Mouse (Mus musculus) kidney, postnatal 10 days (tissue): Measurements from ENCODE around the gene Micu2.
"Not testable (repeated sequence)": the region's sequence is repeated elsewhere in the genome, so short reads cannot be mapped to it uniquely, and the experiment has no call there.

ENCODE experiments used
- DNase-seq: peaks from one replicate; pipeline ENCODE4 v3.0.0; 2021; ENCODE audit warnings: mixed read lengths

Gene Micu2

GRCm38 (mm10) chr14:57951089-57951488, 48.0 kb downstream of the Micu2 start:
- peak; percentile 63 for DNase-seq

- no peak for DNase-seq
These were observed 53.2 kb downstream of the Micu2 start for GRCm38 (mm10) chr14:57945834-57946233.

- no peak for DNase-seq
These were observed 61.8 kb downstream of the Micu2 start for GRCm38 (mm10) chr14:57937297-57937696.

GRCm38 (mm10) chr14:57934666-57935065, 64.4 kb downstream of the Micu2 start:
- no peak for DNase-seq

GRCm38 (mm10) chr14:57933608-57934007, 65.5 kb downstream of the Micu2 start:
- no peak for DNase-seq

GRCm38 (mm10) chr14:57932881-57933443, 66.1 kb downstream of the Micu2 start:
- no peak for DNase-seq

- peak; percentile 59 for DNase-seq
These were observed 77.5 kb downstream of the Micu2 start for GRCm38 (mm10) chr14:57921428-57922131.

GRCm38 (mm10) chr14:57920568-57921310, 78.3 kb downstream of the Micu2 start:
- DNase-seq = no peak

- DNase-seq = no peak
These were observed 79.8 kb downstream of the Micu2 start for GRCm38 (mm10) chr14:57919148-57919875.

GRCm38 (mm10) chr14:57915341-57915740, 83.7 kb downstream of the Micu2 start:
- DNase-seq = no peak

- DNase-seq = not testable (repeated sequence)
These were observed 86.7 kb downstream of the Micu2 start for GRCm38 (mm10) chr14:57912211-57913007.

GRCm38 (mm10) chr14:57911787-57912186, 87.3 kb downstream of the Micu2 start:
- not testable (repeated sequence) for DNase-seq

- no peak for DNase-seq
These were observed 87.7 kb downstream of the Micu2 start for GRCm38 (mm10) chr14:57911316-57911715.

- DNase-seq = peak; percentile 90
These were observed 88.5 kb downstream of the Micu2 start for GRCm38 (mm10) chr14:57910501-57911068.

GRCm38 (mm10) chr14:57909297-57909696, 89.8 kb downstream of the Micu2 start:
- no peak for DNase-seq

- no peak for DNase-seq
These were observed 90.6 kb downstream of the Micu2 start for GRCm38 (mm10) chr14:57908431-57908830.

GRCm38 (mm10) chr14:57901998-57902397, 97.1 kb downstream of the Micu2 start:
- no peak for DNase-seq

- no peak for DNase-seq
These were observed 102.2 kb downstream of the Micu2 start for GRCm38 (mm10) chr14:57896882-57897281.

- not testable (repeated sequence) for DNase-seq
These were observed 102.8 kb downstream of the Micu2 start for GRCm38 (mm10) chr14:57896088-57896871.

GRCm38 (mm10) chr14:57894346-57894745, 104.7 kb downstream of the Micu2 start:
- no peak for DNase-seq

- DNase-seq = no peak
These were observed 106.1 kb downstream of the Micu2 start for GRCm38 (mm10) chr14:57892961-57893360.
